Mouse (Mus musculus) bone marrow macrophage, adult 2 months (primary cell): ENCODE measurements at regions not wholly inside any gene's neighbourhood (a gene's known extent, or its start where the extent isn't known, plus 50 kb on each side); places are given as distances from the start of the nearest gene placed in this dataset.
"Not testable (repeated sequence)": the region's sequence is repeated elsewhere in the genome, so short reads cannot be mapped to it uniquely, and the experiment has no call there.

Experiments
- CTCF ChIP-seq: IDR thresholded peaks from 2 replicates; pipeline ENCODE4 v1.5.1; 2012; ENCODE audit warnings: low read depth, mild to moderate bottlenecking, low read length, moderate library complexity
- POLR2A ChIP-seq: IDR thresholded peaks from 2 replicates; pipeline ENCODE4 v1.6.1; 2012; ENCODE audit warnings: mild to moderate bottlenecking, low read depth, low read length, borderline replicate concordance

- not testable (repeated sequence) for TF ChIP-seq CTCF, POLR2A
Measured at GRCm38 (mm10) chr3:133704849-133705248, 159.9 kb upstream of the Tet2 start.
